ENCODE assay signal across 22 mouse cellular contexts in genomic region chr1:86489901-86490300, GRCm38 (mm10). TPM values are rescaled to one million over a fixed set of nuclear protein-coding genes. Genes with fewer than 3 reads are reported as not detected.
A peak's percentile ranks its signal among the peaks of the same experiment; 100 is the strongest.
DNase-seq lines count a peak whose midpoint lies in the region; ATAC-seq and TF ChIP-seq lines count a peak whose summit lies in the region.
"Had no signal": no experiment of that assay in that cellular context is flagged by ENCODE, and none has a peak within 500 bp of the region (broad histone marks: within the 10 kb centered on the region; RNA-seq: fewer than 3 reads in every experiment).

No protein-coding gene starts in this region.

- no peak overlapping the region for H3K4me2 ChIP-seq in liver, embryonic 13.5 days
- no peak overlapping the region for H3K4me2 ChIP-seq in stomach, postnatal 0 days (replicated peaks; ENCODE audit: low read depth)
- no peak overlapping the region for H3K4me2 ChIP-seq in hindbrain, embryonic 11.5 days (replicated peaks; ENCODE audit: low read depth, low read length)
- H3K4me2 ChIP-seq: embryonic facial prominence, embryonic 15.5 days; forebrain, embryonic 15.5 days; hindbrain, embryonic 15.5 days; limb, embryonic 12.5 days; midbrain, embryonic 13.5 days; neural tube, embryonic 12.5 days had no signal

- DNase-seq in kidney, adult 2 months = peak; percentile 68
- DNase-seq in kidney, adult 8-10 months = no peak
- no peak for DNase-seq in liver, embryonic 13.5 days
- no peak for DNase-seq in liver
- no peak for DNase-seq in ES-E14 (ENCODE audit: low read depth, low spot score)
- no peak for DNase-seq in stomach, postnatal 0 days (ENCODE audit: low spot score)
- DNase-seq in hindbrain, embryonic 11.5 days (ENCODE audit: low spot score) = no peak
- DNase-seq: adrenal gland, postnatal 36 days; gastrocnemius, postnatal 14 days; heart, adult 18-20 months; heart, postnatal 4 days; kidney, postnatal 36 days; right cerebral cortex, postnatal 14 days; thymus, postnatal 14 days had no signal

- in situ Hi-C loops in ES-E14 (cut with MboI; ENCODE audit: low sequenced_read_pairs in 2 of 2, unreplicated experiment in 2 of 2) = no loop called here

- H3K9me3 ChIP-seq in liver, embryonic 13.5 days (replicated peaks) = no peaks in the 10 kb centered on the region
- H3K9me3 ChIP-seq in ES-E14 (ENCODE audit: control insufficient read depth, insufficient read depth, low read depth, low read length) = no peaks in the 10 kb centered on the region
- H3K9me3 ChIP-seq in stomach, postnatal 0 days (ENCODE audit: control insufficient read depth, low read length) = no peaks in the 10 kb centered on the region
- no peaks in the 10 kb centered on the region for H3K9me3 ChIP-seq in hindbrain, embryonic 11.5 days (ENCODE audit: control insufficient read depth, low read length)
- H3K9me3 ChIP-seq: embryonic facial prominence, embryonic 15.5 days; forebrain, embryonic 15.5 days; hindbrain, embryonic 15.5 days; limb, embryonic 12.5 days; megakaryocyte, embryonic 14.5 days; midbrain, embryonic 13.5 days; neural tube, embryonic 12.5 days had no signal

- peaks cover 30% of the 10 kb centered on the region for H3K4me1 ChIP-seq in kidney, adult 2 months (ENCODE audit: control insufficient read depth, insufficient read depth, low read length)
- H3K4me1 ChIP-seq in liver, embryonic 13.5 days (replicated peaks) = peaks cover 57% of the 10 kb centered on the region
- H3K4me1 ChIP-seq in ES-E14 (ENCODE audit: control insufficient read depth in 2 of 2, insufficient read depth in 2 of 2, low read length in 2 of 2, poor library complexity in 1 of 2) = peaks cover 8 to 27% of the 10 kb centered on the region in 2 experiments; a peak in 3 of 4 replicates
- H3K4me1 ChIP-seq in stomach, postnatal 0 days (replicated peaks; ENCODE audit: control insufficient read depth, insufficient read depth) = peaks cover 14% of the 10 kb centered on the region
- H3K4me1 ChIP-seq in hindbrain, embryonic 11.5 days (replicated peaks; ENCODE audit: control insufficient read depth, insufficient read depth, low read length) = peaks cover 2% of the 10 kb centered on the region; the same call in 1 of the 2 replicates

- peak overlapping the region; percentile 57 for H3K27ac ChIP-seq in kidney, adult 2 months (ENCODE audit: insufficient read depth, low read depth, low read length)
- H3K27ac ChIP-seq in liver, embryonic 13.5 days = peak overlapping the region; percentile 78; the same call in 1 of the 2 replicates
- H3K27ac ChIP-seq in ES-E14 (ENCODE audit: insufficient read depth, low read depth, low read length, poor library complexity, severe bottlenecking) = peak overlapping the region; percentile 96
- H3K27ac ChIP-seq in stomach, postnatal 0 days (replicated peaks) = peak overlapping the region; percentile 95
- no peak overlapping the region for H3K27ac ChIP-seq in hindbrain, embryonic 11.5 days (ENCODE audit: low read depth, low read length)
- H3K27ac ChIP-seq: forebrain, embryonic 15.5 days; limb, embryonic 12.5 days; midbrain, embryonic 13.5 days; neural tube, embryonic 12.5 days had no signal

- TF ChIP-seq EP300 in stomach, postnatal 0 days (optimal IDR thresholded peaks at IDR 0.05) = no peak

- no peak for TF ChIP-seq CTCF in kidney, adult 2 months (conservative IDR thresholded peaks at IDR 0.05; ENCODE audit: insufficient read depth, insufficient read length, low read depth, low read length)
- TF ChIP-seq CTCF in stomach, postnatal 0 days (IDR thresholded peaks at IDR 0.05; ENCODE audit: low read depth) = no peak

- peak overlapping the region; percentile 17 for H3K9ac ChIP-seq in liver, embryonic 13.5 days
- H3K9ac ChIP-seq in ES-E14 (ENCODE audit: insufficient read depth, low read depth, low read length, poor library complexity, severe bottlenecking) = peak overlapping the region; percentile 21; the same call in 1 of the 2 replicates
- H3K9ac ChIP-seq in stomach, postnatal 0 days (ENCODE audit: low read length) = no peak overlapping the region
- H3K9ac ChIP-seq in hindbrain, embryonic 11.5 days (ENCODE audit: low read depth, low read length) = no peak overlapping the region
- H3K9ac ChIP-seq: embryonic facial prominence, embryonic 15.5 days; forebrain, embryonic 15.5 days; hindbrain, embryonic 15.5 days; limb, embryonic 12.5 days; midbrain, embryonic 13.5 days; neural tube, embryonic 12.5 days had no signal

- TF ChIP-seq POLR2A in kidney, adult 2 months (IDR thresholded peaks at IDR 0.05; ENCODE audit: low read depth, low read length) = no peak

- no peaks in the 10 kb centered on the region for H3K36me3 ChIP-seq in kidney, adult 2 months (ENCODE audit: control insufficient read depth, insufficient read depth, low read length)
- H3K36me3 ChIP-seq in liver, embryonic 13.5 days = no peaks in the 10 kb centered on the region
- no peaks in the 10 kb centered on the region for H3K36me3 ChIP-seq in ES-E14 (ENCODE audit: control insufficient read depth, insufficient read depth, low read length, poor library complexity, severe bottlenecking)
- no peaks in the 10 kb centered on the region for H3K36me3 ChIP-seq in stomach, postnatal 0 days (ENCODE audit: control insufficient read depth, insufficient read depth, low read length)
- H3K36me3 ChIP-seq in hindbrain, embryonic 11.5 days (ENCODE audit: control insufficient read depth, insufficient read depth, low read length) = no peaks in the 10 kb centered on the region
- H3K36me3 ChIP-seq: embryonic facial prominence, embryonic 15.5 days; forebrain, embryonic 15.5 days; hindbrain, embryonic 15.5 days; limb, embryonic 12.5 days; midbrain, embryonic 13.5 days; neural tube, embryonic 12.5 days had no signal

- WGBS in kidney, adult 2 months = 76% methylated on average over 4 of the region's 4 CpGs
- 90% methylated on average over 4 of the region's 4 CpGs for WGBS in liver, embryonic 13.5 days (ENCODE audit: insufficient replicate concordance)
- 89% methylated on average over 4 of the region's 4 CpGs for WGBS in stomach, postnatal 0 days
- 97% methylated on average over 4 of the region's 4 CpGs for WGBS in hindbrain, embryonic 11.5 days

- no peak for ATAC-seq in liver, embryonic 13.5 days (ENCODE audit: low read depth)
- ATAC-seq in stomach, postnatal 0 days (ENCODE audit: low FRiP score, low TSS enrichment) = no peak
- no peak for ATAC-seq in hindbrain, embryonic 11.5 days (ENCODE audit: low FRiP score)
- ATAC-seq: forebrain, embryonic 15.5 days; intestine, embryonic 16.5 days; midbrain, embryonic 13.5 days had no signal

- H3K27me3 ChIP-seq in kidney, adult 2 months (replicated peaks; ENCODE audit: control insufficient read depth, insufficient read depth, low read length) = no peaks in the 10 kb centered on the region
- H3K27me3 ChIP-seq in liver, embryonic 13.5 days = no peaks in the 10 kb centered on the region
- no peaks in the 10 kb centered on the region for H3K27me3 ChIP-seq in stomach, postnatal 0 days (ENCODE audit: control insufficient read depth, insufficient read depth, low read length)
- no peaks in the 10 kb centered on the region for H3K27me3 ChIP-seq in hindbrain, embryonic 11.5 days (ENCODE audit: control insufficient read depth, insufficient read depth, low read length)
- H3K27me3 ChIP-seq: embryonic facial prominence, embryonic 15.5 days; forebrain, embryonic 15.5 days; hindbrain, embryonic 15.5 days; limb, embryonic 12.5 days; megakaryocyte, embryonic 14.5 days; midbrain, embryonic 13.5 days; neural tube, embryonic 12.5 days had no signal

- H3K4me3 ChIP-seq in kidney, adult 2 months (ENCODE audit: insufficient read depth, low read depth, low read length) = no peak overlapping the region
- H3K4me3 ChIP-seq in liver, embryonic 13.5 days (replicated peaks) = no peak overlapping the region
- no peak overlapping the region for H3K4me3 ChIP-seq in ES-E14 (ENCODE audit: insufficient read depth in 1 of 2, low read depth in 1 of 2, low read length in 2 of 2, poor library complexity in 1 of 2, severe bottlenecking in 1 of 2)
- H3K4me3 ChIP-seq in stomach, postnatal 0 days (ENCODE audit: low read depth, low read length) = no peak overlapping the region
- no peak overlapping the region for H3K4me3 ChIP-seq in hindbrain, embryonic 11.5 days (ENCODE audit: low read depth, low read length)
- H3K4me3 ChIP-seq: embryonic facial prominence, embryonic 15.5 days; forebrain, embryonic 15.5 days; hindbrain, embryonic 15.5 days; limb, embryonic 12.5 days; midbrain, embryonic 13.5 days; neural tube, embryonic 12.5 days had no signal

TF ChIP-seq in ES-E14, 5 proteins besides CTCF, POLR2A, EP300 and RAD21:
- no peak for TF ChIP-seq ZC3H11A (IDR thresholded peaks at IDR 0.05; ENCODE audit: borderline replicate concordance, low read depth, low read length)
- TF ChIP-seq ZNF384 (IDR thresholded peaks at IDR 0.05; ENCODE audit: low read depth, low read length) = peak; percentile 71
- TF ChIP-seq HCFC1 (IDR thresholded peaks at IDR 0.05; ENCODE audit: borderline replicate concordance, insufficient read depth, low read length) = no peak

RNA-seq across cellular contexts. Expression of gene Ptma, which starts 36.6 kb away (rescaled TPM):
- polyA plus RNA-seq in kidney, adult 2 months (2012; rRNA removed) = 622 and 651 TPM in 2 replicates
- 1,483 and 1,688 TPM in 2 replicates for polyA plus RNA-seq in liver, embryonic 13.5 days (2015; fragmentation: Nextera tagmentation; extraction: Ambion mirVana)
- total RNA-seq in ES-E14 (2012; rRNA removed) = 2,106 and 2,587 TPM in 2 replicates
- polyA plus RNA-seq in stomach, postnatal 0 days (2015; fragmentation: Nextera tagmentation; extraction: Ambion mirVana) = 1,436 and 1,585 TPM in 2 replicates
- 3,351 and 3,402 TPM in 2 replicates for polyA plus RNA-seq in hindbrain, embryonic 11.5 days (2014; fragmentation: Nextera tagmentation; extraction: Ambion mirVana)

Comparison
In these comparisons a context has a peak if more than half of its experiments do, and no peak if none do; other contexts are left out.
1. H3K9ac ChIP-seq: peak in liver, embryonic 13.5 days (single experiment) and ES-E14 (single experiment); none in stomach, postnatal 0 days (single experiment) and hindbrain, embryonic 11.5 days (single experiment).